Mouse (Mus musculus): Measurements from ENCODE around the gene Limk1. TPM values are rescaled to one million over a fixed set of nuclear protein-coding genes. Genes with fewer than 3 reads are reported as not detected.

Limk1 gene
- 1 to 10 TPM; 4.7 to 5.0 TPM for total RNA-seq (2021)

DNA sequence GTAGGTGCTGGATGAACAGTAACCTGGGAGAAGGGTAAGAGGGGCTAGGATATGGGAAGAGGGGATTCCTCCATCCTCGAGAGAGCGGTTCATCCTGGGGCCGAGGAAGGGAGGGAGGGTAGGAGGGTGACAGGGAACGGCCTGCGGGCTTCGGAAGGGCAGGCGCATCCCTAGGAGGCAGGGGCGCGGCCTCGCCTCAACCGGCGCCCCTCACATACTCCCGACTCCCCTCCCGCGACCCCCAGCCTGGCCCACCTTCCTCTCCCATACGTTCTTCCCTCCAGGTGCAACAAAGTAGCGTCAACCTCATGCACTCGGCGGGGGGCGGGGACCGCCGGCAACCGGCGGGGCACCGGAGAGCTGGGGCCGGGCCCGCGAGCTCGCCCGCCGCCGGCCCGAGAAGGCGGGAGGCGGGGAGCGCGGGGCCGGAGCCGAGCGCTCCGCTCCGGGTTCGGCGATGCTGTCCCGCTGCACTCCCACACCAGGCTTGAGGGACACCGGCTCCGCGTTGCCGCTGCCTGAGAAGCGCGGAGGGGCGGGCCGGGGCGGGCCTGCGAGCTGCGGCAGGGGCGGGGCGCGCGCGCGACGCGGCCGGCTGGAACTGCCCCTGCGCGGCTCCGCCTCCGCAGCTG lies at the start of gene Limk1:
Gene Limk1, minus strand, starts transcription at position 513 of the 632 bp plus-strand sequence.
- peak; percentile 19 for DNase-seq (ENCODE audit: low spot score)
- intact Hi-C loops (cut with DNase I), result loop anchor here (5.0 kb wide), 1 partner anchor 46 kb away; no protein-coding TSS in a partner anchor

DNA sequence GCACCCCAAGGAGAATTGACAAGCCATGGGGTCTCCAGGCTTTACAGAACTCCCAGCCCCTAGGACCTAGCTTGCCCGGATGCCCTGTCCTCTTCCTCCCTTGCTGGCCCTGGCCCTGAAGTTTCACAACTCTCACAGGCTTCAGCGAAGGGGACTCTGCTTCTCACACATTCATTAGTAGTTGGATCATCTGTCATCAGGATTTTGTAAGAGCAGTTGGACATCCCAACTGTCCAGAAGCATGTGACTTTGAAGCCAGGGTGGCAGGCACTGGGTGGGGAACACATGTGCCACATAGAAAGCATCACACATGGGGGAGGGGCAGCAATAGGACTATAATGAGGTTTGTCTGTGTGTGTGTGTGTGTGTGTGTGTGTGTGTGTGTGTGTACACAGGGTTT lies 46.5 kb upstream of the Limk1 start:
- peak; percentile 28 for DNase-seq (ENCODE audit: low spot score)
- intact Hi-C loops (cut with DNase I), result no loop called here

DNA sequence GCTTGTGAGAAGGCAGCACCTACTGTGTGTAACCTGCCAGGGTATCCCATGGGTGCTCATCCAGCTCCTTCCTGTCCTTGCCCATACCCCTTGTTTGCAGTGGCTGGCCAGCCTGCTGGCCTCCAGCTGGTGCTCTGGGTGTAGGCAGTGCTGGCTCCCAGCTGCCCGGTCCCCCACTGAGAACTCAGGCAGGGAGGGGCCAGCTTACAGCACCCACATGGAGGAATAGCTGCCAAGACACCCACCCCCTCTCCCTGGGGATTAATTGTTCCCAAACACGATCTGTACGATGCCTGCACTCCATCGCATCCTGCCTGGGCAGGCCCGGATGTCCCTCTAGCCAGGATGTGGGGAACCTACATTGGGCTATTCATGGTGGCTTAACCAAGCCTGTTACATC lies 45.7 kb upstream of the Limk1 start:
- no peak for DNase-seq (ENCODE audit: low spot score)
- intact Hi-C loops (cut with DNase I), result no loop called here

DNA sequence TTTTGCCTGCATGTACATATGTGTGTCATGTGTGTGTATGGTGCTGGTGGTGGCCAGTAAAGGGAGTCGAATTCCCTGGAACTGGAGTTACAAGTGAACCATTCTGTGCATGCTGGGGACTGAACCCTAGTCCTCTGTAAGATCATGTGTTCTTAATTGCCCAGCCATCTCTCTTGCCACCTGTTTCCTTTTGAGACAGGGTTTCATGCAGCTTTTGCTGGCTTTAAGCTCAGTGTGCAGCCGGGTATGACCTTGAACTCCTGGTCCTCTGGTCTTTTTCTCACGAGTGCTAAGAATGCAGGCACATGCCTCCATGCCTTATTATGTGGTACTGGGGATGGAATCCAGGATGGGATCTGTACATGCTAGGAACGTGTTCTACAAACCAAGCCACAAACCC lies 44.8 kb upstream of the Limk1 start:
- intact Hi-C loops (cut with DNase I), result no loop called here
- DNase-seq (ENCODE audit: low spot score), result no peak

DNA sequence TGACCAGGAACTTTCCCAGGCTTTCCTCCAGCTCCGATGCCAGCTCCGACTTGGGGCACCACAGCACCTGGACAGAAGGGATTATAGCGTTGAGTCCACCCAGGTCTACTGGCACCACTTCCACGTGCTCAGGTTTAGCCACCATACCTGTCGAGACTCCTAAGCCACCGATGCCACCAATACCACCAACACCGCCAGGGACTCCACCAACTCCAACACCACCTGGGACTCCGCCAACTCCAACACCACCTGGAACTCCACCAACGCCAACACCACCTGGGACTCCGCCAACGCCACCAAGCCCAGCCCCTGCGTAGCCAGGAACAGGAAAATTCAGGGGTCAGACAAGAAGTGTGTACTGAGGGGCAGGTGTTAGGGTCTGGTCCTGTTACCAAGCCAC lies 40.7 kb upstream of the Limk1 start:
- no peak for DNase-seq (ENCODE audit: low spot score)
- intact Hi-C loops (cut with DNase I), result no loop called here

DNA sequence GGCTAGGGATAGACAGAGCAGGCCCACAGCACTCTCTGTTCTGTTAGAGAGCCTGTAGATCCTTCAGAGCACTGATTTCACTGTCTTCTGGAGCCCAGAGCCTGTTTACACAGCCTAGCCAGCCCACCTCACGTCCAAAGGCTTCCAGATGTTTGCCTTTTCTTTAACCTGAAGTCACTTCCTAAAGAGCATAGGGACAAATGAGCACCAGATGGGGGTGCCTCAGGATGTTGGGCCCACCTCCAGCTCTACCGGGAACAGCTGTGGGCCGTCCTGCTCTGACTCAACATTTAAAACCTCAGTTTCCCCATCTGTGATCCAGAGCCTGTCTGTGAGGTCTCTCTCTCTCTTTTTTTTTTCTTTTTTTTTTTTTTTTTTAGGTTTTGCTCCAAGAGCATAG lies 40.1 kb upstream of the Limk1 start:
- no peak for DNase-seq (ENCODE audit: low spot score)
- intact Hi-C loops (cut with DNase I), result no loop called here

DNA sequence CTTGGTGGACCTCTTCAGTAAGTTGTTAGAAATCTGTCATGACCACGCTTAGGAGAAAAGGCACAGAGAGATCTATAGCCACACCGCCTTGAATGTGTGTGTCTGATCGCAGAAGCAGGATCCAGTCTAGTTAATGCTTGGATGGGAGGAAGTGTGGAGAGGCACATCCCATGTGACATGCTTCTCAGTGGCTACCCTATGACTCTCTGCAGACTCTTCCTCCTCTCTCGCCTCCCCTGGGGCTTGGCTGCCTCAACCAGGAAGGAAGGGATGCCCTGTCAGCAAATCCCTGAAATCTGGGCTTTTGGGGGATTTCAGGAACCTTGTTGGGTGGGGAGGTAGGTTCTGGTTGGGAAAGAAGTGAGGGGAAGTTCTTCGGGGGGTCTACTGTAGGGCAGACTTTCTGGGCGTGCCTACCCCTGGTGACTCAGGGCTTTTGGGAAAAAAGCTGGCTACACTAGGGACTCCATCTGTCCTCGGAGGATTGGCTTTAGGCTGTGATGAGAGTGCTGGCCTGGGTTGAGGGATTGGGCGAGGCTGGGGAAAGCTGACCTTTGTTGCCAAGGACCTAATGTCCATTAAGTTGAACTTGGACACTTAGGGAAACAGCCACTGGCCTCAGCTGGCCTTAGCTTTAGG lies 38.7 kb upstream of the Limk1 start:
- DNase-seq (ENCODE audit: low spot score), result no peak
- intact Hi-C loops (cut with DNase I), result no loop called here

DNA sequence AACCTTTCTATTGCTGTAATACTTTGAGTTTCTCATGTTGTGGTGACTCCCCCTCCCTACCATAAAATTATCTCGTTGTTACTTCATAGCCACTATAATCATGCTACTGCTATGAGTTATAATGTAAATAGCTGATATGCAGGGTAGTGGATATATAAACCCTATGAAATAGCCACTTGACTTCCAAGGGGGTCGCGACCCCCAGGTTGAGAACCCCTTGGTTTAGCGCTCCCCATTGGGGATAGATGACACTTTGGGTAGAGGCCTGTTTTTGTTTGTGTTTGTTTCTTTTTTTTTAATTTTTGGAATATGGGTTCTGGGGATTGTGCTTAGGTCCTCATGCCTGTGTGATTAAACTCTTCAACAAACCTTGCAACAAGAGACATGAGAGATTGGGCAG lies 36.9 kb upstream of the Limk1 start:
- no peak for DNase-seq (ENCODE audit: low spot score)
- intact Hi-C loops (cut with DNase I), result no loop called here

DNA sequence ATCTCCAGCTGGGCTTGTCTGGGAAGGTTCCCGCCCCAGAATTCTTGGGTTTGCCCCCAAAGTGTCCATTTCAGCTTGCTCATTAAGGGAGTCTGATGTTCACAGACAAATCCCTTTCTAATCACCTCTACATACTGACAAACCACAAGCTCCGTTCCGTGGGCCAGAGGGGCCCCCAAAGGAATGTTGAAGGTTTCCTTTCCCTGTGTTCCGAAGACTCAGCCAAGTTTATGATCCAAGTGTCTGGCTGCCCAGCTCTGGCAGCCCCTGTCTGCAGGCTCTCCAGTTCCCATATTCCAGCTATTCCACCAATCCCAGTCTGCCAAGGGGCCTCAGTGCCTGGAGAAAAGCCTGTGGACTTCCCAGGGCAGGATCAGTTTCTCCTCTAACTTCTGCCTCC lies 31.7 kb upstream of the Limk1 start:
- intact Hi-C loops (cut with DNase I), result no loop called here
- no peak for DNase-seq (ENCODE audit: low spot score)

DNA sequence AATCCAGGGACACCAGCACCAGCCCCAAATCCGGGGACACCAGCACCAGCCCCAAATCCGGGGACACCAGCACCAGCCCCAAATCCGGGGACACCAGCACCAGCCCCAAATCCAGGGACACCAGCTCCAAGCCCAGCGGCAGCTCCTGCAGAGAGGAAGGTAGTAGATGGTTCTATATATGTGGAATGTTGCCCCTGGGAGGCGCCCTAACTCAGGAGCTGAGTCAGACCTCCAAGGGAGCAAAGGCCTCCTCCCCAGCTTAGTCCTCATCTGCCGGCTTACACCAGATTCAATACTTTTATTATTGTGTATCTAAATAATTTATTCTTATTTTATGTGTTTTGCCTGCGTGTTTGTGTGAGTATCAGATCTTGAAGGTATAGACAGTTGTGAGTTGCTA lies 22.7 kb upstream of the Limk1 start:
- DNase-seq (ENCODE audit: low spot score), result no peak
- intact Hi-C loops (cut with DNase I), result no loop called here

DNA sequence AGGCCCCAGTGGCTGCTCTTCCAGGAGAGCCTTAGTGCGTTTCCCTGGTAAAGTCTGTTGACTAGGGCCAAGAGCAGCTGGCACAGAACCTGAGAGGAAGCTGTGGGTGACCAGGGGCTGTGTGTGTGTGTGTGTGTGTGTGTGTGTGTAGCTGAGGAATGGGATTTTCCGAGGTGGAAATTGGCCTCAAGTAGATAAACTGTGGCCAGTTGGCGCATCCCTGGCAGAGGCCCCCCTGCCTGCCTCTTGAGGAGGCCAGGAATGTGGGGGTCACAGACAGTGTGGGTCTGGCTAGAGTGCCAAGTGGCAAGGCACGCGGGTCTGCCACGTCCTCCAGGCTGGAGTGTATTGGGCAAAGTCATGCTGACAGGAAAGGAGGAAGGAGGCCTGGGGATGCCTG lies 20.9 kb upstream of the Limk1 start:
- intact Hi-C loops (cut with DNase I), result loop anchor here (5.0 to 10.0 kb wide), 2 partner anchors 193 to 334 kb away; no protein-coding TSS in a partner anchor
- no peak for DNase-seq (ENCODE audit: low spot score)

DNA sequence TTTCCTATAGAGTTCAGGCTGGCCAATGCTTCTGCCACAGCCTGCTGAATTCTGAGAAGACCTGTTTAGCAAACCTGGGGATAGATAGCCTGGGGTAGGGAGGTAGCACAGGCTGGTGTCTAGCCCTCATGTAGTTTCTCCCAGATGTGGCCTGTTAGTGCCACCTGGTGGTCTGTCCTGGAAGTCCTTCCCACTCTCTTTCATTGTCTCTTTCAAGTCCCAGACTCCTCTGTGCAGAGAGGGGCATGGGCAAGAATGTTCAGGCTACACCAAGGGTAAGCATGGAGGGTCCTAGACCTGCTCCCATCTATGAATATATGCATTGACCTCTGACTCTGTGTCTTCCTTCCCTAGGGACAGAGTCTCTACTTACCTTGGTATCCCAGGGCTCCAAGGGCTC lies 15.8 kb upstream of the Limk1 start:
- intact Hi-C loops (cut with DNase I), result loop anchor here (2.0 to 10.0 kb wide), 4 partner anchors 35 to 329 kb away; no protein-coding TSS in a partner anchor
- DNase-seq (ENCODE audit: low spot score), result peak; percentile 31

DNA sequence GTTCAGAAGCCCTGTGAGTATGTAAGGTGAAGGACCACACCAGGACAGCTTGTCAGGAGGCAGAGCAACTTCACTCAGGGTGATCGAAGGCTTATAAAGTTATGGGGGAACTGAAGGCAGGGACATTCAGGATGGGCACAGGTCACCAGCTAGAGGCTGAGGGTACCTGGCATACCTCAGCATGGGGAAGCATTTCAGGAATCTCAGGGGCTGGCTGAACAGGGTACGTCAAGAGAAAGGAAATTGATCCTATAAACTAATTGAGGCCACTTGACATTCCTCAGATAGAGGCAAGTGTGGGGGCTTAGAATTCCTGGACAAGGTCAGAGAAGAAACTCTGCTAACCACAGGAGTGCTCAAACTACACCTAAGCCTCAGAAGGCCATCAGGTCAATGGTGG lies 7.1 kb upstream of the Limk1 start:
- DNase-seq (ENCODE audit: low spot score), result no peak
- intact Hi-C loops (cut with DNase I), result no loop called here

DNA sequence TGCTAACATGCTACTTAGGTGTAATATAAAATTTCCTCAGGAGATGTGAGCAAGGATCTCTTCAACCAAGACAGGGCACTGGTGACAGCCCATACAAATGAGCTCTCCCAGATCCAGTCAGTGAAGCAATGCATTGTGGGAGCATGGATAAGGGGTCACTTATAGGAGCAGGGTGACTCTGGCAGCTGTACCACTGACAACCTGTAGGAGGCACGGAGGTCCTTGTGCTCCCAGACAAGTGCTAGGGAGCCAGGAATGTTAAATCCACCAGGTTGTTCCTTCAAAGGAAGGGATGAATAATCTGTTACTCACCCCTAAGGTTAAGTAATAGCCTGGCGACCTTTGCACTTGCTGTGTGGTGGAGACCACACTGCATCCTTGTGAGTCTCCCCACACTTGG lies 6.7 kb upstream of the Limk1 start:
- DNase-seq (ENCODE audit: low spot score), result no peak
- intact Hi-C loops (cut with DNase I), result no loop called here

DNA sequence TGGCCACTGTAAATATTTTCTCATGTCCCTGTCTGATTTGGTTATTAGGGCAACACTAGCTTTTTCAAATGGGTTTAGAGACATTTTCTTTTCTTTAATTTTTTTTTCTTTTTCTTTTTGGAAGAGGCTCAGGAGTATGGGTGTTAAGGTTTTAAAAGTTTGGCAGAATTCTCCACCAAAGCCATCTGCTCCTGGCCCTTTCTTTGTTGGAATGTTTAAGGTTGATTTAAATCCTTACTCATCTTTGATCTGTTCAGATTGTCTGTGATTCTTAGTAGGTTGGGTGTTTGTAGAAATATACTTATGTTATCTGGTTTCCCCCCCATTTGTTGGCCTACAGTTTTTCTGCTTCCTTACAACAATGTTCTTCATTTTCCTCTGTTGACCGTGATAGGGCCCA lies 4.3 kb upstream of the Limk1 start:
- intact Hi-C loops (cut with DNase I), result no loop called here

DNA sequence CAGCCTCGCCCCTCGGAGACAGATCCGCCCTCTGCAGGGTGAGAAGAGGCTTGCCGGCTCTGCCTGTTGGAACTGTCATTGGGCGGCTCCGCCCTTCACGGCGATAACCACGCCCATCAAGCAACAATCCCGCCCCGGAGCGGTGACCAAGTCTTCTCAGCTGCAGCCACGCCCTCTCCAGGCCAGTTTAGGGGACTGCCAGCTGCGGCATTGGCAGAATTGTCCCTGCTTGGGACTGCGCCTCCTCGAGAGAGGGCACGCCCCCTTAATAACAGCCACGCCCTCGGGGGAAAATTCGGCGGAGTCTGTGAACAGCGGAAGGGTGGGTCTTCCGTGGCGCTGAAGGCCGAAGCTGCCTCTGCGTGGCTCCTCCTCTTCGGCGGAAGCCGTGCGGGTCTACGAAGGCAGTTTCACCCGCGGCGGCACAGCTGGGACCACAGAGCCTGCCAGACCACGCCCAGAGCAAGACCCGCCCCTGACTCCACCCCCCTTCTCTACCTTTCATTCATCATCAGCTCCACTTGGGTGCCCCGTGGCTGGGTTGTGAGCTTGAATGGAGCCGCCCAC lies 403 bp upstream of the Limk1 start:
- intact Hi-C loops (cut with DNase I), result loop anchor here (5.0 kb wide), 1 partner anchor 46 kb away; no protein-coding TSS in a partner anchor
- peak; percentile 100 for DNase-seq (ENCODE audit: low spot score)

More for the DNA sequence above, 4.3 kb upstream of the Limk1 start:
- DNase-seq (ENCODE audit: low spot score), result no peak

DNA sequence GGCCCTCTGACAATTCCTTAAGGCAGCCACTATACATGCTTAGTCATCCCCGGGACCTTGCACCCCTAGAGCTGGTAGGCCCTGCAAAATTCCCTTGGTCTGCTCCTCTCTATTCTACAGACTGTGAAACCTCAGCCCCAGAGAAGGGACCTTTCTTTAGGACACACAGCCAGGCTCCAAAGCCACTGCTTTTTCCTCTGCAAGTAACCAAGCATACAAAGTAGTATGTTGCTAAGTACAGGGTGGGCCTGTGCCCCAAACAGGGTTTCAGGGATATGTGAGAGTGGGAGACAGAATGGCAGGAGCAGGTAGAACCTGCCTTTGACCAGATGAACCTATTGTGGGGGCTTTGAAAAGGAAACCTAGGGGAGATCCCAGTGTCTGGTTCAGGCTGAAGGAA lies 1.2 kb downstream of the Limk1 start:
- intact Hi-C loops (cut with DNase I), result loop anchor here (5.0 kb wide), 1 partner anchor 45 kb away; no protein-coding TSS in a partner anchor
- no peak for DNase-seq (ENCODE audit: low spot score)

DNA sequence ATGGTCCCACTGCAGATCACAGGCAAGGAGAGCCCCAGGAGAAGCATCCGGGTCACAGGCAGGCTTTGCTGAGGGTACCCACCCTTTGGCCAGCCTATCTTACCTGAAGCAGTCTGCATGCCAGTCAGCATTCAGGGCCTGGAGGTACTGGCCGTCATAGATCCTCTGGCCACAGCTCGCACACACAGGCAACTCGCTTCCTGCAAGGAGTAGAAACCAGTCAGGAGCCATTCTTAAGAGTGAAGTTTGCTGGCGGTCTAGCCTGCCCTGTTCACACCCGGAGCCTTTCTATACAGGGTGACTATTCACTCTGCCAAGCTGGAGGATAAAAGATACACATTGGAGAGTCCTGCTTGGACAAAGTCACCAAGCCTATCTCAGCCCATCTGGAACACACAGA lies 1.9 kb downstream of the Limk1 start:
- DNase-seq (ENCODE audit: low spot score), result no peak
- intact Hi-C loops (cut with DNase I), result loop anchor here (5.0 kb wide), 1 partner anchor 44 kb away; no protein-coding TSS in a partner anchor

DNA sequence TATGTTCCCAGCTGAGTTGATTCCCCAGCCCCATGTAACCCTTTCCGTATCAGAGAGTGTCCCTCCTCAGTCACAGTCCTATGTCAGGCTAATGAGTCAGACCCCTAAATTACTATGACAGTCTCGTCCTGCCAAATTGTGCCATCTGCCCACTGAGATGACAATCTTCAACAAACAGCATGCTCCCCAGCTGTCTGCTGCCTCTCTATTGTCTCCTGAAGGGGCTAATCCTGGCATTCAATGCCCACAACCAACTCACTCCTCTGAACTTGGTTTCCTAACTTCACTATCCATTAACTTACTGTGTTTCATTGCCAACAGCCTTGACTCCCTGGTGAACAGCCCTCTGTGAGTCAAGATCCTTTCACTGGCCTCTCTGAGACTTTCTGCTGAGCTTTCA lies 4.0 kb downstream of the Limk1 start:
- intact Hi-C loops (cut with DNase I), result no loop called here
- DNase-seq (ENCODE audit: low spot score), result no peak

DNA sequence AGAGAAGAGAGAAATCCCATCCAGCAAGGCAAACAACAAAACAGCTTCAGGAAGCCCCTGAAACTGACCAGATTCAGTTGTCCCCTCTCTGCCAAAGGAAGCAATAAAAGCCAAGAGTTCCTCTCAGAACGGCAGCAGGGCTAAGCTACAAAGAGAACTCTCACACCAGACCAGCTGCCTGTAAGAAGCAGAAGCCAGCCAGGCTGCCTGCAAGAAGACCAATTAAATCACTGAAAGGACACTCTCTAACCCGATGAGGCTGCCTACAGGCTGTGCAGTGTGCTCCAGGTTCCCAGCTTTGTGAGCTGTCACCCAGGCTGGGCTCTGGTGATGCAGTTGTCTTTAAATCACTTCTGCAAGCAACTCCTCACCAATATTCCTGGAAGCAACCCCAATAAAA lies 4.6 kb downstream of the Limk1 start:
- intact Hi-C loops (cut with DNase I), result no loop called here
- DNase-seq (ENCODE audit: low spot score), result no peak

DNA sequence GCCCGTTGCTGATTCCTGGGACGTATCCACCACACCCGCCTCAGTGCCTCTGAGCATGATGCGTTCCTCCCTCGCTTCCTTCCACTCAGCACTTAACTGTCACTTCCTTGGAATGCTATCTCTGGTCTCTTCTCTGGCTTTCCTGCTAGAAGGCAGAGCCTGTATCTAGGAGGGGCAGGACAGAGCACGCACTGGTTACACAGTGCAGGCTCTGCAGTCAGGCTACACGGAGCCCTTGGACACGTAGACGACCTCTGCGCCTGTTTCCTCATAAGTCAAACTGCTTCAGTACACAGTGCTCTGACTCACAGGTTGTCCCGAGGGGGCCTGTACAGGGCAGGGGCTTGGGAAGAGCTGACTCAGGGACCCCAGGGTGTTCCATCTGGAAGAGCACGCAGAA lies 8.2 kb downstream of the Limk1 start:
- intact Hi-C loops (cut with DNase I), result no loop called here
- no peak for DNase-seq (ENCODE audit: low spot score)

Measured in heart, postnatal 25 days (tissue).